Mouse (Mus musculus): ENCODE measurements around the gene Klf13.

- no peak for TF ChIP-seq CTCF (IDR thresholded peaks at IDR 0.05; ENCODE audit: control insufficient read depth, insufficient read depth, low read length)
- TF ChIP-seq POLR2A (IDR thresholded peaks at IDR 0.05; ENCODE audit: borderline replicate concordance, control insufficient read depth, low read depth, low read length) = no peak
These were observed 47.1 kb upstream of the Klf13 start for GRCm38 (mm10) chr7:63985696-63986406.
